Mouse (Mus musculus) central nervous system, embryonic 14 days (tissue): Measurements from ENCODE around the gene Olfr45. TPM values are rescaled to one million over a fixed set of nuclear protein-coding genes. Genes with fewer than 3 reads are reported as not detected.

Source experiments
- polyA plus RNA-seq: library from polyadenylated mRNA; depleted of rRNA; stranded (reverse); fragments of >200 nt; gene quantifications from 2 replicates; pipeline ENCODE4 v1.2.3, GENCODE M21; 2012; rRNA removed

Gene Olfr45
- polyA plus RNA-seq, result not detected in 2 replicates

GRCm38 (mm10) chr7:140681651-140682050 lies at the start of gene Olfr45:
Olfr45 (plus strand) TSS chr7:140681951.

DNA sequence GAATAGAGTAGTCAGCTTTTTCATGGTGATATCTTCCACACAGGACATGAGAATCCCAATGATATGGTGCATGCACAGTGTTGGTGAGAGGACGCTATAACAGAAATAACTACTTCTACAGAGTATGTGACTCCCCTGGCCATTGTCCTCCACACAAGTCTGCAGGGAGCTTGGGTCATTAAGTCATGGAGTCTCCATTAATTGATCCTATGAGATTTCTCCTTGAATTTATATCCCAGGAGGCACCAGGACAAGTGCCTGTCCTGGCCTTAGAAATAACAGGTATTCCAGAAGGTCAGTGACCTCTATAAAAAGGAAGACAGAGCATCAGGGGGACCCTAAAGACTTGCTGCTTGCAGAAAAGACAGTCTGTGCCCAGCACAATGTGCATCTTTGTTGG lies 35.6 kb upstream of the Olfr45 start, which contains the start of gene Olfr53:
Gene Olfr53 (plus strand): TSS at position 301 of the 400 bp plus-strand sequence.

GRCm38 (mm10) chr7:140659630-140660029 lies 22.1 kb upstream of the Olfr45 start, which contains the start of gene Olfr539:
Olfr539 (plus strand) TSS chr7:140659930.

DNA sequence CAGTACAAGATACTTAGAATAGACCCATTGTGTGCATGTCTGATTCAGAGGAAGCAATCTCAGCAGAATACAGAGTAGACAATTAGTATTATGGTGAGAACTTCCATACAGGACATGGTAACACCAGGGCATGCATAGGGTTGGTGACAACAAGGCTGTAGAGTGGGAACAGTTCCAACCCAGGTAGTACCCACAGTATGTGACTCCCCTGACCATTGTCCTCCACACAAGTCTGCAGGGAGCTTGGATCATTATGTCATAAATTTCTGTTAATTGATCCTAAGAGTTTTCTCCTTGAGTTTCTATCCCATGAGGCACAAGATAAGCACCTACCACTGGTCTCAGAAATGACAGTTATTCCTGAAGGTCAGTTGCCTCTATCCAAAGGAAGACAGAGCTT lies 15.2 kb downstream of the Olfr45 start, which contains the start of gene Olfr541:
Gene Olfr541 (plus strand): TSS at position 301 of the 400 bp plus-strand sequence.

Other genes starting within 250 kb of the Olfr45 start
- gene Olfr533, start 218.6 kb upstream of the Olfr45 start, polyA plus RNA-seq, result not detected in 2 replicates
- gene Olfr535, start 197.7 kb upstream of the Olfr45 start, polyA plus RNA-seq, result not detected in 2 replicates
- gene Olfr536, start 174.6 kb upstream of the Olfr45 start, polyA plus RNA-seq, result not detected in 2 replicates
- gene Olfr538, start 114.1 kb upstream of the Olfr45 start, polyA plus RNA-seq, result not detected in 2 replicates
- not detected in 2 replicates for gene Olfr46, start 80.7 kb upstream of the Olfr45 start, polyA plus RNA-seq
- gene Olfr61, start 53.0 kb upstream of the Olfr45 start, polyA plus RNA-seq, result not detected in 2 replicates
- not detected in 2 replicates for gene Olfr53, start 35.5 kb upstream of the Olfr45 start, polyA plus RNA-seq
- gene Olfr539, start 22.0 kb upstream of the Olfr45 start, polyA plus RNA-seq, result 0.01 and 0.04 TPM in 2 replicates
- gene Olfr541, start 15.3 kb downstream of the Olfr45 start, polyA plus RNA-seq, result not detected in 2 replicates
- not detected in 2 replicates for gene Cyp2e1, start 81.8 kb downstream of the Olfr45 start, polyA plus RNA-seq
- gene Syce1, start 105.9 kb downstream of the Olfr45 start, polyA plus RNA-seq, result 0.21 and 0.36 TPM in 2 replicates
- 9.1 and 11.1 TPM in 2 replicates for gene Zfp941, start 140.2 kb downstream of the Olfr45 start, polyA plus RNA-seq
- gene Urah, start 153.1 kb downstream of the Olfr45 start, polyA plus RNA-seq, result 0.07 and 0.84 TPM in 2 replicates
- gene Scgb1c1, start 163.6 kb downstream of the Olfr45 start, polyA plus RNA-seq, result not detected in 2 replicates
- 0.05 TPM in 2 replicates for gene Odf3, start 165.9 kb downstream of the Olfr45 start, polyA plus RNA-seq
- 0.13 and 0.15 TPM in 2 replicates for gene Gm45785, start 174.4 kb downstream of the Olfr45 start, polyA plus RNA-seq
- 88.7 and 90.0 TPM in 2 replicates for gene Ric8a, start 175.0 kb downstream of the Olfr45 start, polyA plus RNA-seq
- gene Bet1l, start 175.6 kb downstream of the Olfr45 start, polyA plus RNA-seq, result 29.4 and 35.4 TPM in 2 replicates
- 150 and 161 TPM in 2 replicates for gene Psmd13, start 200.0 kb downstream of the Olfr45 start, polyA plus RNA-seq
- 38.9 and 39.2 TPM in 2 replicates for gene Sirt3, start 200.4 kb downstream of the Olfr45 start, polyA plus RNA-seq
- gene Cox8b, start 218.5 kb downstream of the Olfr45 start, polyA plus RNA-seq, result 2.2 TPM in 1 of 2 replicates, not detected in the other
- 0.13 and 0.16 TPM in 2 replicates for gene Nlrp6, start 239.0 kb downstream of the Olfr45 start, polyA plus RNA-seq